Mouse (Mus musculus) MEL (cell line): Measurements from ENCODE around the gene Ank2. TPM values are rescaled to one million over a fixed set of nuclear protein-coding genes. Genes with fewer than 3 reads are reported as not detected.

ENCODE experiments used
- DNase-seq: peaks from one replicate; pipeline ENCODE4 v3.0.0; 2011; ENCODE audit warnings: low read depth, low spot score
- H3K27ac ChIP-seq: 2 replicates; pipeline ENCODE4 v1.5.1; 2012; ENCODE audit warnings: low read depth, mild to moderate bottlenecking, control low read depth, low read length, moderate library complexity; ENCODE audit not compliant: control insufficient read depth
- H3K27me3 ChIP-seq, 2 experiments: fragments of 150-350 bp in 1 of 2; sonication (generic) in 1 of 2; 2 replicates each; pipeline ENCODE4 v1.6.1; 2012; ENCODE audit warnings: low read length in 2 of 2, mild to moderate bottlenecking in 2 of 2, improper control_type of control experiment in 1 of 2, moderate library complexity in 1 of 2; ENCODE audit not compliant: insufficient read depth in 2 of 2, control insufficient read depth in 1 of 2
- H3K36me3 ChIP-seq, 2 experiments: 2 replicates each; pipeline ENCODE4 v1.6.1; 2012 to 2014; ENCODE audit warnings: low read length in 2 of 2, improper control_type of control experiment in 1 of 2, inconsistent platforms in 1 of 2, mild to moderate bottlenecking in 1 of 2; ENCODE audit not compliant: insufficient read depth in 2 of 2, control insufficient read depth in 1 of 2
- H3K4me1 ChIP-seq, 2 experiments: fragments of 150-350 bp in 1 of 2; sonication (generic) in 1 of 2; 2 replicates each; pipeline ENCODE4 v1.6.1; 2012; ENCODE audit warnings: low read length in 2 of 2, improper control_type of control experiment in 1 of 2, mild to moderate bottlenecking in 1 of 2; ENCODE audit not compliant: insufficient read depth in 2 of 2, control insufficient read depth in 1 of 2
- H3K4me3 ChIP-seq, 2 experiments: fragments of 150-350 bp in 1 of 2; sonication (generic) in 1 of 2; 2 replicates each; pipeline ENCODE4 v1.5.1; 2012; ENCODE audit warnings: low read depth in 2 of 2, low read length in 2 of 2, mild to moderate bottlenecking in 2 of 2, moderate library complexity in 2 of 2, control low read depth in 1 of 2, improper control_type of control experiment in 1 of 2; ENCODE audit not compliant: control insufficient read depth in 1 of 2, insufficient read depth in 1 of 2
- H3K79me2 ChIP-seq: 2 replicates; pipeline ENCODE4 v1.6.1; 2012; ENCODE audit warnings: mild to moderate bottlenecking, low read length, moderate library complexity; ENCODE audit not compliant: control insufficient read depth, poor library complexity, insufficient read depth
- H3K9ac ChIP-seq: 2 replicates; pipeline ENCODE4 v1.6.1; 2012; ENCODE audit warnings: low read depth, mild to moderate bottlenecking, control low read depth, low read length, moderate library complexity; ENCODE audit not compliant: control insufficient read depth, poor library complexity, severe bottlenecking
- H3K9me3 ChIP-seq: fragments of 150-350 bp; sonication (generic); replicated peaks from 2 replicates; pipeline ENCODE4 v1.6.1; 2012; ENCODE audit warnings: mild to moderate bottlenecking, low read length, improper control_type of control experiment, moderate library complexity; ENCODE audit not compliant: insufficient read depth
- CHD2 ChIP-seq: IDR thresholded peaks from 2 replicates; pipeline ENCODE4 v1.6.1; 2011; ENCODE audit warnings: low read length, improper control_type of control experiment
- EP300 ChIP-seq, 2 experiments: IDR thresholded peaks; 2 replicates each; pipeline ENCODE4 v1.6.1; 2011; ENCODE audit warnings: improper control_type of control experiment in 2 of 2, low read length in 2 of 2, low read depth in 1 of 2, mild to moderate bottlenecking in 1 of 2
- ETS1 ChIP-seq: IDR thresholded peaks from 2 replicates; pipeline ENCODE4 v1.6.1; 2012; ENCODE audit warnings: low read depth, mild to moderate bottlenecking, inconsistent platforms, low read length, improper control_type of control experiment, moderate library complexity
- GABPA ChIP-seq: IDR thresholded peaks from 2 replicates; pipeline ENCODE4 v1.6.1; 2012; ENCODE audit warnings: low read depth, mild to moderate bottlenecking, inconsistent platforms, low read length, improper control_type of control experiment, moderate library complexity
- GATA1 ChIP-seq: IDR thresholded peaks from 2 replicates; pipeline ENCODE4 v1.6.1; 2011; ENCODE audit warnings: low read depth, low read length, improper control_type of control experiment
- HCFC1 ChIP-seq: IDR thresholded peaks from 2 replicates; pipeline ENCODE4 v1.6.1; 2012; ENCODE audit warnings: low read depth, mild to moderate bottlenecking, inconsistent platforms, low read length, improper control_type of control experiment, moderate library complexity
- MAX ChIP-seq: IDR thresholded peaks from 2 replicates; pipeline ENCODE4 v1.6.1; 2011; ENCODE audit warnings: low read length, improper control_type of control experiment
- MAZ ChIP-seq: IDR thresholded peaks from 2 replicates; pipeline ENCODE4 v1.6.1; 2012; ENCODE audit warnings: low read depth, mild to moderate bottlenecking, inconsistent platforms, low read length, improper control_type of control experiment
- MEF2A ChIP-seq: IDR thresholded peaks from 2 replicates; pipeline ENCODE4 v1.6.1; 2014; ENCODE audit warnings: low read depth, mild to moderate bottlenecking, inconsistent platforms, low read length, improper control_type of control experiment; ENCODE audit not compliant: poor library complexity, insufficient replicate concordance, severe bottlenecking; ENCODE audit errors: extremely low read depth
- MXI1 ChIP-seq: IDR thresholded peaks from 2 replicates; pipeline ENCODE4 v1.6.1; 2011; ENCODE audit warnings: mild to moderate bottlenecking, low read depth, low read length, improper control_type of control experiment
- MYB ChIP-seq: IDR thresholded peaks from 2 replicates; pipeline ENCODE4 v1.6.1; 2011; ENCODE audit warnings: mild to moderate bottlenecking, low read depth, low read length, improper control_type of control experiment
- MYC ChIP-seq: IDR thresholded peaks from 2 replicates; pipeline ENCODE4 v1.6.1; 2011; ENCODE audit warnings: low read depth, mild to moderate bottlenecking, low read length, improper control_type of control experiment, moderate library complexity
- NELFE ChIP-seq: IDR thresholded peaks from 2 replicates; pipeline ENCODE4 v1.6.1; 2011; ENCODE audit warnings: low read depth, low read length, improper control_type of control experiment
- POLR2AphosphoS5 ChIP-seq: IDR thresholded peaks from 2 replicates; pipeline ENCODE4 v1.6.1; 2012; ENCODE audit warnings: low read depth, borderline replicate concordance, mild to moderate bottlenecking, inconsistent platforms, low read length, moderate library complexity, mixed read lengths
- RAD21 ChIP-seq: IDR thresholded peaks from 2 replicates; pipeline ENCODE4 v1.6.1; 2011; ENCODE audit warnings: mild to moderate bottlenecking, low read depth, low read length, improper control_type of control experiment
- RCOR1 ChIP-seq: IDR thresholded peaks from 2 replicates; pipeline ENCODE4 v1.6.1; 2012; ENCODE audit warnings: low read depth, mild to moderate bottlenecking, inconsistent platforms, low read length, improper control_type of control experiment
- SIN3A ChIP-seq: IDR thresholded peaks from 2 replicates; pipeline ENCODE4 v1.6.1; 2012; ENCODE audit warnings: low read length, improper control_type of control experiment, inconsistent platforms
- TAL1 ChIP-seq: IDR thresholded peaks from 2 replicates; pipeline ENCODE4 v1.6.1; 2012; ENCODE audit warnings: mild to moderate bottlenecking, inconsistent platforms, low read length, moderate library complexity, mixed read lengths
- TCF12 ChIP-seq: IDR thresholded peaks from 2 replicates; pipeline ENCODE4 v1.6.1; 2014; ENCODE audit warnings: low read depth, mild to moderate bottlenecking, inconsistent platforms, low read length, improper control_type of control experiment, moderate library complexity
- USF2 ChIP-seq, 2 experiments: IDR thresholded peaks; 2 replicates each; pipeline ENCODE4 v1.6.1; 2011 to 2012; ENCODE audit warnings: improper control_type of control experiment in 2 of 2, low read length in 2 of 2, borderline replicate concordance in 1 of 2, inconsistent platforms in 1 of 2, low read depth in 1 of 2, mild to moderate bottlenecking in 1 of 2; ENCODE audit not compliant: insufficient read depth in 1 of 2
- ZC3H11A ChIP-seq: IDR thresholded peaks from 2 replicates; pipeline ENCODE4 v1.6.1; 2012; ENCODE audit warnings: low read depth, mild to moderate bottlenecking, inconsistent platforms, low read length, improper control_type of control experiment
- ZNF384 ChIP-seq: IDR thresholded peaks from 2 replicates; pipeline ENCODE4 v1.6.1; 2012; ENCODE audit warnings: low read depth, mild to moderate bottlenecking, inconsistent platforms, low read length, improper control_type of control experiment
- polyA plus RNA-seq, 2 experiments: library from polyadenylated mRNA; stranded (reverse) in 1 of 2; unstranded in 1 of 2; fragments of >175 nt in 1 of 2; fragments of >200 nt in 1 of 2; gene quantifications; 2 replicates each; pipeline versions ENCODE4 v1.2.1 to v1.2.4; 2012; ENCODE audit warnings: low replicate concordance in 2 of 2, low read depth in 1 of 2; ENCODE audit not compliant: insufficient read length in 2 of 2, insufficient read depth in 1 of 2, missing spikeins in 1 of 2
- total RNA-seq: library from RNA; depleted of rRNA; stranded (reverse); fragments of 300-350 nt; gene quantifications from 2 replicates; pipeline ENCODE4 v1.2.3, GENCODE M21; 2012

The Ank2 gene
- total and polyA plus RNA-seq, 3 experiments: 2.7 to 4.5 TPM; not detected in 1

DNA sequence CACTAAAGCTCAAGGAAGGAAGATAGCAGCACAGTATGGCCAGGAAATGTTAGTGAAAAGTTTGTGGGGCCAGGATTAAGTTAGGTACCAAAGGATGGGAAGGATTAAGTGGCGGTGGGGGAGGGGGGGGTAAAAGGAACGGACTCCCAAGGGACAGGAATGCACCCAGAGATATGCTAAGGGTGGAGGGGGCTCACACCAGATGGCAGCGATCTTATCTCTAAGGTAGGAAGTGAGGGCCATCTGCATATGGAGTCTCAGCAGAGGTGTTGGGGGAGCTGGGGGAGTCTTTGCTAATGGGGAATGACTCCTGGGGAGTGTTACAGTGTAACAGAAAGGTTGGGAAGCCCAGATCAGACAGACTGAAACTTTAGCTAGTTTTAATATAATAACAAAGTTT lies 39.3 kb downstream of the Ank2 start:
- TF ChIP-seq TCF12 (peak; percentile 70; the same call in 1 of the 2 replicates), MAZ (no peak), SIN3A (peak; percentile 18; the same call in 1 of the 2 replicates), RCOR1 (0 out of 2 replicates have a peak, but pooled peaks have one; percentile 62), MXI1 (no peak), ETS1 (peak; percentile 17; the same call in 1 of the 2 replicates), EP300 (IDR thresholded peaks at IDR 0.05; ENCODE audit: low read depth in 1 of 2, low read length in 2 of 2) (peak; percentile 27 to 62; a peak in 3 of 4 replicates), GATA1 (peak; percentile 16; the same call in 1 of the 2 replicates)
- H3K36me3 ChIP-seq: peaks cover 0 to 23% of the 10 kb centered on the region in 2 experiments; a peak in 2 of 4 replicates
- no peak overlapping the region for H3K27ac ChIP-seq
- H3K79me2 ChIP-seq: no peaks in the 10 kb centered on the region
- no peaks in the 10 kb centered on the region for H3K9me3 ChIP-seq
- H3K9ac ChIP-seq: no peak overlapping the region
- DNase-seq: peak; percentile 39
- H3K4me1 ChIP-seq: peaks cover 22 to 35% of the 10 kb centered on the region in 2 experiments
- H3K4me3 ChIP-seq: no peak overlapping the region
- no peaks in the 10 kb centered on the region for H3K27me3 ChIP-seq

DNA sequence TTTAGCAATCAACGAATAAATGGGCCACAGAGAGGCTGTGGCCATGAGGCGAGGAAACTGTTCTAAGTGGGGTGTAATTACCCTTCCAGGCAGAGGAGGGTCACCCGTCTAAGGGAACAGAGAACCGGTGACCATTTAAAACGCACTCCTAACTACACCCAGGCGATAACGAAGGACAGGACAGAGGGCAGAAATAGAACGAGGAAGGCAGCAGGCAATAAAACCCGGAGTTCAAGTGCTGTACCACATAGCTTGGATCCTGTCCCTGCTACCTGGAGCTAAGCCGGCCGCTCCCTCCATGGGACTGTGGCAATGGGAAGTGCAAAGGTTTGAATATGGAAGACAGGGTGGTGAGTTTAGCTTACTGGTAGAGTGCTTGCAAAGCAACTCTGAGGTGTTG lies 40.2 kb downstream of the Ank2 start:
- no peak for DNase-seq
- peak overlapping the region; percentile 47; the same call in 1 of the 2 replicates for H3K9ac ChIP-seq
- H3K4me1 ChIP-seq: peaks cover 22 to 35% of the 10 kb centered on the region in 2 experiments
- TF ChIP-seq MYB (no peak), POLR2AphosphoS5 (no peak), RAD21 (no peak), NELFE (no peak), ZNF384 (no peak), ETS1 (no peak), USF2 (IDR thresholded peaks at IDR 0.05; ENCODE audit: borderline replicate concordance in 1 of 2, insufficient read depth in 1 of 2, low read depth in 1 of 2, low read length in 2 of 2) (no peak), MEF2A (no peak), TAL1 (no peak), EP300 (IDR thresholded peaks at IDR 0.05; ENCODE audit: low read depth in 1 of 2, low read length in 2 of 2) (no peak), MAX (no peak), MYC (no peak), RCOR1 (no peak), ZC3H11A (no peak), GATA1 (no peak), CHD2 (no peak), GABPA (no peak), HCFC1 (no peak)
- H3K79me2 ChIP-seq: no peaks in the 10 kb centered on the region
- H3K36me3 ChIP-seq: peaks cover 0 to 23% of the 10 kb centered on the region in 2 experiments; a peak in 2 of 4 replicates
- no peaks in the 10 kb centered on the region for H3K9me3 ChIP-seq
- H3K4me3 ChIP-seq: no peak overlapping the region
- peak overlapping the region; percentile 43 for H3K27ac ChIP-seq
- H3K27me3 ChIP-seq: no peaks in the 10 kb centered on the region
